Mouse (Mus musculus): ENCODE results near the gene S1pr3.

The S1pr3 gene

DNA sequence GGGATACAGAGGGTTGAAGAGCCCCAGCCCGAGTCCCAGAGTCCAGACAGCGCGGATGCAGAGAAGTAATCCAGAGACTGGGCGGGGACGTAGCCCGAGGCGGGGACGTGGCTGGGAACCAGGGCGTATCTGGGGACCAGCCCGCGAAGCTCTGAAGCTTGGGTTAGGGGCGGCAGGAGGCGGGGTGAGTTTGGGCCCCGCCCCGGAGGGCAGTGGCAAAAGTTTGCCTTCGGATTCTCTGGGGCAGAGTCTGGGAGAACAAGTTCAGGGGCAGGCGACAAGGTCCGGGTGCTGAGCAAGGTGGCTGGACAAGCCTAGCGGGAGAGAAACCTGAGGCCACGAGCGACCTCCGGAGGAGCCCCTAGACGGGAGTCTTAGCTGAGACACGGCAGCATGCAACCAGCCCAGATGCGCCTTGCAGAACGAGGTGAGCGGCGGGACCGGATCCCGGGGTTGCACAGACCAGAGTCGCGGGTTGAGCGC, at the start of gene S1pr3:
S1pr3 (plus strand) TSS at position 121 of the 483 bp plus-strand sequence.
- peak; percentile 36 to 70 for DNase-seq

DNA sequence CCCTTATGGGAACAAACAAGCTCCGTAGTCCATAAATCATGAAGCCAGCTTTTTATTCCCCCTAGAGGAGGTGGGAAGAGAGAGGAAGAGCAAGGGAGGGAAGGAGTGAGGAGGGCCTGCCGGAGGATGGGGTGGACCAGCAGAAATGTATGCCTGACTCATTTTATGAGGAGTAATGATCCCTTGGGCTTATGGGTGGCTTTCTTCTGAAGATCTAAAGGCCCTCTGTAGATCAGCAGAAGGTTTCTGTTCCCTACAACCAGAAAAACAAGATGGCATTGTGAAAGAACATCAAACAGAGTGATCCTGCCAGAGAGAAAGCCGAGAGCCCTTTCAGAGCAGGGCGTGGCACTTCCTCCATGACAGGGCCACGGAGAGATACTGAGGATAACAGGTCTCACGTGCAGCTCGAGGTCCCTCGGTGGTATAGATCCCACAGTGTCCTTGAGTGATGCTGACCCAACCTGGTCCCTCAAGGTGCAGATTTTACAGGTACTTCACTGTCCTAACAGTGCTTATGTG, 47.9 kb upstream of the S1pr3 start:
- DNase-seq, result no peak

DNA sequence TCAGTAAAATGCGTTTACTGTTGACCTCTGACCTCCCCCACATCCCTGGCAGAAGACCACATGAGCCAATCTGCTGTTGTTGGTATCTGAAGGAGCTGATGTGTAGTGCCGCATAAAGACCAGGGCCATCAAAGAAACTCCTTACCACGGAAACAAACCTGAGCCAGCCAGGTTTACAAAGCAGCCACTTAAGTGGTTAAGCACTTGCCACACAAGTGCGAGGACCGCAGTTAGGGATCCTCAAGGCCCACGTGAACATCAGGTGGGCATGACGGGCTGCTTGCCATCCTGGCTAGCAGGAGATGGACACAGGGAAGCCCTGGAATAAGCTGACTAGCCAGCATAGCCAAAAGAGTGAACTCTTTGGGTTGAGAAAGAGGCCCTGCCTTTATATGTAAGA, 45.0 kb upstream of the S1pr3 start:
- no peak for DNase-seq

DNA sequence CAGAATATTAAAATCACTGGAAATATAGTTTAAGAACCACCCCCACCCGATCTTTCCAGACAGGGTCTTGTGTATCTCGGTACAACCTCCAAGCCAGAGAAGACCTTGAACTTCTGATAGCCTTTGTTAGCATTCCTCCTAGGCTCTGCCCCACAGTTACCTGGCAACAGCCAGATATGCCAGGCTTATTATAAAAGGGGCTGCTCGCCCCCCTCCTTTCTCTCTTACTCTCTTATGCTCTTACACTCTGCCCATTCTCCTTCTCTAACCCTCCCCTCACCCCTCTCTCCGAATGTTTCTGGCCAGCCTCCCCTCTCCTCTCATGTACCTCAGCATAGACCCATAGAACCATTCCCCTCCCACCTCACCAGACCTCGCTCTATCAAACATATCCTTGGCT, 44.5 kb upstream of the S1pr3 start:
- no peak for DNase-seq

DNA sequence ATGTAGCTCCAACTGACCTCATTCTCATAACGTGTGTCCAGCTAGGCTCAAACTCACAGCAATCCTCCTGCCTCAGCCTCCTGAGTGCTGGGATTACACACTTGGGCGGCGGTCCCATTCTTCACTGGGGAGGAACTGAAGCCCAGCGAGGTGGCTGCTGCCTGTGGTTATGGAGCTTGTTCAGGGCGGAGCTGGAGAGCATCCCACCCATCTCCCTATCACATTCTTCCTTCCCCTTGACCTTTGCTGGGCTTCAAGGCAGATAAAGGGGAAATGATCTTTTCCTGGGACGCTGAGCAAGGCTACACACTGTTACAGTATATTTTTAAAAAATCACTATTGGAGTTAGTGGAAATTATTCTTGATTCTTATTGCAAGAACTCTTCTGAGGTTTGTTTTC, 43.2 kb upstream of the S1pr3 start:
- DNase-seq, result no peak

DNA sequence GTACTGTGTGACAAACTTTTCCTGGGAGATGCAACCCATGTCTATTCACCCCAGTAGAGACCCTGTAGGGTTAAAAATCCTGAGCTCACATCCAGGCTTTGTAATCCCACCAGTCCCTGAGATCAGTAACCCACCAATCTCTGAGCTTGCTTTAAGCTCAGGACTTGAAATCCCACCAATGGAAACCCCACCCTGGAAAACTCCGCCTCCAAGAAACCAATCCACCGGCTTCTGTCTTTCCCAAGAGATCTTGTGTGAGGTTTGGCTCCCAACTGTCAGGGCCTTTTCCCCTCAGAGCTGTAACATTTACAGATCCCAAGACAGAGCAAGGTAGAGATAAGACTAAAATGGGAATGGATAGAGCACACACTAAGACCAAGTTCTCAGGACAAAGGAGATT, 40.1 kb upstream of the S1pr3 start:
- no peak for DNase-seq

DNA sequence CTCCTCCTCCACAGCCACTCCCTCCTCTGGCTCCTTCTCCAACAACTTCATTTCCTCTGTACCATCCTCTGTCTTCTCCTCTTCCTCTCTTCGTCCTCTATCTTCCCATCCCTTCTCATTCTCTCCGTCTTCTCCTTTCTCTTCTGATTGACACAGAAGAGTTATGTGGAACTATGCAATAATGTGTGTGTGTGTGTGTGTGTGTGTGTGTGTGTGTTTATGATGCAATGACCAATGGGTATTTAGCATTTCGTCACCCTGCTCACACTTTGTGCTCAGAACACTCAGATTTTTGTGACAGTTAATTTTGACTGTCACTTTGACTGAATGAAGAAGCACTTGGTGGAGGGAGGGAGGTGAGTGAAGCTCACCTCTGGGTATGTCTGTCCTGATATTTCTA, 39.1 kb upstream of the S1pr3 start:
- no peak for DNase-seq

DNA sequence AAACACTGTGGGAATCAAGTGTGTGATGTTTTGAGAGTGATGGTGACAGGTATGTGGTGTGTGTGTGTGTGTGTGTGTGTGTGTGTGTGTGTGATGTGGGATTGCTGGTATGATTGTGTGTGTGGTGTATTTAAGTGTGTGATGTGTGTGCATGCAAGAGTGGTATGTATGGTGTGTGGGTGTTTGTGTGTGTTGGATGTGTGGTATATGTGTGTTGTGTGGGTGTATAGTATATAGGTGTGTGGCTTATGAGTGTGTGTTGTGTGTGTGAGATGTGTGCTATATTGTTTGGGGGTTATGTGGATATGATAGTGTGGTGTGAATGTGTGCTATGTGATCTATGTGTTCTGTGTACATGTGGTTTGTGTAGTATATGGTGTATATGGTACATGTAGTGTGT, 35.4 kb upstream of the S1pr3 start:
- no peak for DNase-seq

DNA sequence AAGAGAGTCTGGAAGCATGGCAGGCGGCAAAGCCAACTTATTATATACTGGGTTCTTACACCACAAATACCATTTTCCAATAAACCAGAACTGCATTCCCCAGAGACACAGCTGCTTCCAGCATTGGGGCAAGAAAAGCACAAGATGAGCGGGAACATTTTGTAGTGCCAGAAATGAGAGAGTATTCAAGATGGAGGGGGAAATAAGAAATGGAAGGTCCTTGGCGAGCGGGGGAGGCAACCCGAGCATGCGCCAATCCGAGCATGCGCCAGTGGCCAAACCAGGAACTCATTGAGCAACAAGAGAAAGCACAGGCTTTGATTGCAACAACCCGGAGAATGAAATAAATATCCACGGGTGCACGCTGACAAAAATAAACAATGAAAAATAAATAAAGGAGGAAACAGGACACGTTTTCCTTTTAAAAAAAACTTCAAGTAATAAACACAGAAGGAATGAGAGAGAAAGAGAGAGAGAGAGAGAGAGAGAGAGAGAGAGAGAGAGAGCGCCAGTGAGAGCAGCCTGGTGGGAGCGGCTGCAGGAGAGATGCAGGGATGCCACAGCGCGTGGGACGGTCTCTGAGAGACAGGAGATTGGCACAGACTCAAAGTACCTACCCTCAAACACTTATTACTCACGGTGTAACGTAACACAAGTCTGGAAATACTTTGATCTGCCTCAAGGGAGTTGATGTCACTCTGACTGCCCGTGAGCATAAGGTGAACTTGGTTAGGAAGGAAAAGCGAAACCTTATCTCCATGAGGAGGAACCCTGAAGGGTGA, 34.2 kb upstream of the S1pr3 start:
- peak; percentile 20 to 31 for DNase-seq

DNA sequence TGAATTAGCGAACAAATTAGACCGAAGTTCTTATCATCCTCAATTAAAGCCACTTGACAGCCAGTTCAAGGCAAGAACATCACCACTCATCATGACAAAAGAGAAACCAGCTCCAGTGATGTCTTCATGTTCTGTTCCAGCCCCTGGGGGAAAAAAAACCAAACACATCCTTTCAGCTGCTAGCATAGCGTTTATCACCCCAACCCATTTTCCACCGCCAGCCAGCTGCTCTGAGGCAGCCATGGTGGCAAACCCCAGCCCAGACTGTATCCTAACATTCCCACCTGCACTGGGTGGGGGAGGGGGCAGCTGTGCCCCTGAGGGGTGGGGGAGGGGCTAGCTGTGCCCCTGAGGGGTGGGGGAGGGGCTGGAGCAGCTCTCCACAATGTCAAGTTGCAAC, 30.3 kb upstream of the S1pr3 start:
- DNase-seq, result peak in 1 of 2 experiments; percentile 6

DNA sequence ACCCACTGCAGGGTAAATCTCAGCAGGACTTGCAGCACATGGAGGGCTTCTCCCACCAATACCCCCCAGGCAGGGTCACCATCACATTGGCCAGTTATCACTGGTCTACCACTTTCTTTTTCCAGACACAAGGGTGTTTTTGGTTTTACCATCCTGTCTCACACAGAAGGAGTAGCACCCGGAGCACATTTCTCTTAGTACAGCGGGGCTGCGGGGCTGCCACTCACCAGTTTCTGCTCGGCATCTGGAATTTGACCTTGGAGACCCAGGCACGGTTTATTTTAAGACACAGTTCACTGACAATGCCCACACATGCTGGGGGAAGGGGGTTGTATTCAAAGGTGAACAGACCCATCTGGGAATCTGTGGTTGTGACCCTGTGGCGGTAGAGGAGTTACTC, 28.8 kb upstream of the S1pr3 start:
- peak; percentile 7 to 11 for DNase-seq

DNA sequence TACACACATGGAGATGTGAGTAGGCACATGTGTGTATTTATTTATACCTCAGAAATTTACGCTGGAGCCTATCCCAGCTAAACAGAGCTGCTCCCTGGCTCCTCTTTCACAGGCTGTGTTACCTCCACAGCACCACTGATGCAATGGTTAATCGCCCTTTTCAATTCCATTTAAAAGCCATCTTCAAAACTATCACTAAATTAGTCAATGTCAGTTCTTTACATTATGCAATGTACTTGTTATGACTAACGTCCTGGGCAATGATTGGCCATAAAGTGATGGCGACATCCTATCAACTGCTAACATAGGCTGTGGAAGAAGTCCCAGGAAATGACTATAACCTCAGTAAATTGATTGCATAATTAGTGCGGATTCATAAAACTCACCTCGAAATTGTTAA, 26.9 kb upstream of the S1pr3 start:
- DNase-seq, result no peak

DNA sequence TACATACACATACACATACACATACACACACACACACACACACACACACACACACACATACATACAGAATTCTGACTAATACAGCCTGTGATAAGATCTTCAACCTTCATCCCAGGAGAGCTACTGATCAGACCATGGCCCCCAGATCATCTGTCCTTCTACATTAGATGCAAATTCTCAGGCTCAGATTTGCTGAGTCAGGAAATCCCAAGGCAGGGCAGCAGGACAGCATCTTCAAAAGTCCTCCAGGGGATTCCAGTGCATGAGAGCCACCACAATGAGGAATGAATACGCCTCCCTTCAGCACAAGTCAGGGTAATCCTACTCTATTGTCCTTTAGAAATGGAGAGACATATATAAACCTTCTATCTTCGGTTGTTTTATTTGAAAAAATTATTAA, 23.5 kb upstream of the S1pr3 start:
- DNase-seq, result no peak

DNA sequence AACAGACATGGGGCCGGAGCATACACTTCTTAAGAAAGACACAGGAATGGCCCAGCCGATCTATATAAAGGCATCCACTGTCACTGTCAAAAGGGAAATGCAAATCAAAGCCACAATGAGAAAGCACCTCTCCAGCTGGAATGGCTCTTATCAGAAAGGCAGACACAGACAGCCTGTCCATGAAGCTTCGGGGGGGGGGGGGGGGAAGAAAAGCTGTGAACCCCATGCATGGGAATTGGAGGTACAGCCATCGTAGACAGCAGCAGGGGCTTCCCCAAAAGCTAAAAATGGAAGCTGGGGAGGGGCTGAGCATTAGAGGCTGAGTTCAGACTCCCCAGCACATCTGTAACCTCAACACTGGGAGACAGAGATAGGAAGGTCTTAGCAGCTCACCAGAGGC, 20.5 kb upstream of the S1pr3 start:
- no peak for DNase-seq

DNA sequence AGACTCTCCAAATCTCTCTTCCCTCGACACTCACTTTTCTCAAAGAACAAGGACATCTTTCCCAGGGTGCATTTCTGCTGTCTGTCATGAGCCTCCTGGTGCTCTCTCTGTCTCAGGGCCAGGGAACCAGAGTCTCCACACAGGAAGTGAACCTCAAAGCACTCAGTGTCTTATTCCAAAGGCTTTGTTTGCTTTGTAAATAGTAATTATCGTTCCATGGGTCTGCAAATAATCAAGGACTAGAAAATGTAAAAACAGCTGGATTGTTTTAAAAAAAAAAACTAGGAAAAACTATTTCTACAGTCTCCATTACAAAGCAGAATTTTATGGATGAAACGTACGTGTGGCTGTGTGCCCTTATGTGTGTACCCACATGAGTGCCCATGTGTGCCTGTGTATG, 18.0 kb upstream of the S1pr3 start:
- no peak for DNase-seq

DNA sequence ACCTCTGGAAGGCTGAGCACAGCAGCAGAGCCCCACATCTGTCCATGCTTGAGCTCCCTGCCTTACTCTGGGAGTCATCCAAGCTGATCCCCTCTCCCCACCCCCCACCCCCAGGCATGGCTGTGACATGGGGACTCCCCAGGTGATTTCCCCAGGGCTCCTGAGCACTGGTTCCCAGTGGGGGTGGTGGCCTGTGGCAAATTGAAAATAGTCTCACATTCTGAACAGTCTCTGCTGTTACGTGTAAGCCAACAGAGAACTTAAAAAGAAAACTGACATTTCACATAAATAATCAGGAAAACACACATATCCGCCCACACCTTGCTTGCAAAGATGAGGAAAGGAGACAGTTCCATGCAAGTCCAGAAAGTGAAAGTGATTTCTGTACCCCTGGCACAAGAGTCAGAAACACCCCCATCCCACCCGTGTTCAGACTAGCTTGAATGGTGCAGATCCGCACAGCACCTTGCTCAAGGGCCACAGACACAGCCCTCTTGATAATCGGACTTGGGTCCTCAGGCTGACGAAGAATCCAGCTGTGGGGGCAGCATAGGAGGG, 17.0 kb upstream of the S1pr3 start:
- no peak for DNase-seq

DNA sequence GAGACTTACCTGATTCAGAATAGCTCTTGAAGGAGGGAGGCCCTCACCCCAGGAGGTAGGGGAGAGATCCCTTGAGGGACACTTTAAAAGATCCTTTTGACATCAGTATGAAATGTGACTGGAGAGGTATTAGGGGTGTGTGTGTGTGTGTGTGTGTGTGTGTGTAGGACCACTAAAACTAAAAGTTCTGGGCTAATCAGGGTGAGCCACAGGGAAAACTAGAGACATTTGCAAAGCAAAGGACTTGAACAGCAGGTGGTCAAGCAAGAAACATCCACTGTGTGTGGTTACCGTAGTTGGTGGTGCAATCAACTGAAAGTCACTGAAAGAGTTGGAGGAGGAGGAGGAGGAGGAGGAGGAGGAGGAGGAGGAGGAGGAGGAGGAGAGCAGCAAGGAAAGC, 16.2 kb upstream of the S1pr3 start:
- DNase-seq, result no peak

DNA sequence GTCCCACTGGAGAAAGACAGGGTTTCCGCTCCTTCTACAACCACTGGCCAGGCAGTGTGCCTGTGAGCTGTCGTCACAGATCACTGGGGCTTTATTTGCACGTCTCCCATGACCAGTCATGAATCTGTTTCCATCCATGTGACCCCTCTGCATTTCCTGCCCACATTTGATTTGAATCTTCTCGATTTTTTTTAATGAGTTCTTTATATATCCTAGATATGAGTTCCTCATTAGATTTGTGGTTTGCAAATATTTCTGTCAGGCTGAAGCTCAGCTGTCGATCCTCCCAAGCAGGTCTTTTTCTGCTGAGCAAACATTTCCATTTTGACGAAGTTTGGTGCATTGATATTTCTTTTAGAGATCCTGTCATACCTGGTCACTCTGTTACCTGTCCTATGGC, 10.6 kb upstream of the S1pr3 start:
- DNase-seq, result no peak

DNA sequence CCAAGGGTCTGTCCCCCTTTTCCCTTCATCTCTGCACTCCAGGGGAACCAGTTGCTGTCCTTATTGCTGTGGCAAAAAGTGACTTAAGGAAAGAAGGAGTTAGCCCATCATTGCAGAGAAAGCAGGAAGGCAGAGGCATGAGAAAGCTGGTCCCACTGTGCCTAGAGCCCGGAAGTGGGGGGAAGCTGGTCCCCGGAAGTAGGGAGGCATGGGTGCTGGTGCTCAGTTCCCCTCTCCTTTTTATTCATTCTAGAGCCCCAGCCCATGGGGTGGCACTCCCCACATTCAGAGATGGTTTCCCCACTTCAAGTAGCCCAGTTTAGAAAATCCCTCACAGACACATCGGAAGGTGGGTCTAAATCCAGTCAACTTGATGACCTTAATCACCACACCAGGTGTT, 8.9 kb upstream of the S1pr3 start:
- DNase-seq, result no peak

DNA sequence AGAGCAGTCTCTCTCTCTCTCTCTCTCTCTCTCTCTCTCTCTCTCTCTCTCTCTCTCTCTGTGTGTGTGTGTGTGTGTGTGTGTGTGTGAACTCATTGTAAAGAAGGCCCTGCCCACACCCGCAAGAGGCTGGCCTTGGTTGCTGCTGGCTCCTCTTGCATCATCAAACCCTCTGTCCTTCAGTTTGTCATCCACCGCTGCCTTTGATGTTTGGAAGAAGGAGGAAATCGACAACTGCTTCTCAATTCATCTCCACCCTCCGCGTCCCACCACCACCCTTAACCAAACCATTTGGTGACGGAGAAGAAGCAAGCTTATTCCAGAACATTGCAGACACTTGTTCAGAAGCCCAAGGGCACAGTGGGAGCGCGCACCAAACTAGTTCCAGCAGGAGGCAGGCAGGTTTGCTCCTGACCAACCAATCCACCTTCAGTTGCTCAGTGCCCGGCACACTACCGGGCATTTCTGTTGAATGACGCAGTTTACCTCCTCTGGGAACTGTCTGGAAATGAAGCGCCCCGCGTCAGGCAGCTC, 8.2 kb upstream of the S1pr3 start:
- peak; percentile 52 to 60 for DNase-seq

DNA sequence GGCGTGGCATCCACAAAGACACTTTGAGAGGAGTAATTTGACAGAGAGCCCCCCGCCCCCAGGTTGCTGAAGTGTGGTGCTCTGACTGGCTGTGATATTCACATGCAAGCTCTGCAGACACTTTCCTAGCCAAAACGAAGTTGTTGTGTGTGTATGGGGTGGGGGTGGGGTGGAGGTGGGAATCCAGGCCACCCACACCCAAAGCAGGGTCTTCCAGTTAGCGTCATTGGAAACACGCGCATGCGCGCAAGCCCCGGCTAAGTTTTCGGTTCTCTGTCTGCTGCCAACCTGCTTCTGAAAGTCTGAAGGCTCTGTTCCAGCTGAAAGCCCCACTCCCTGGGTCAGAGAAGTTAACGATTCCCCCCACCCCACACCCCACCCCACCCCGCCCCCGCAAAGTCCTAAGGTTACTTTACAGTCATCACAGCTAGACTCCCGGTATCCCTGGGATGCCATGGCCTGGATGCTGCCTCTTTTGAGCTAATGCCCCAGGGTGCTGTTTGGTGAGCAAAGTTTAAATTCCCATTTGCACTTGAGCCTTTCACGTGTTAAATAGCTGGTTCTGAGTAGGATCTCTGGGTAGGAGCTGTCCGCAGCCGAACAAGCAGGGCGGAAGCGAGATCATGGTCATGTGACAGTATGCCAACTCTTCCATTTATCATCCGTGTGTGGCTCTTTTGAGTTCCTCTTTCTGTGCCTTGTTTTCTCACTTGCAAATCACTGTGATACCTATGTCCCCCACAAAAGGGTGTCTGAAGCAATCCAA, 7.5 kb upstream of the S1pr3 start:
- peak; percentile 38 to 55 for DNase-seq

DNA sequence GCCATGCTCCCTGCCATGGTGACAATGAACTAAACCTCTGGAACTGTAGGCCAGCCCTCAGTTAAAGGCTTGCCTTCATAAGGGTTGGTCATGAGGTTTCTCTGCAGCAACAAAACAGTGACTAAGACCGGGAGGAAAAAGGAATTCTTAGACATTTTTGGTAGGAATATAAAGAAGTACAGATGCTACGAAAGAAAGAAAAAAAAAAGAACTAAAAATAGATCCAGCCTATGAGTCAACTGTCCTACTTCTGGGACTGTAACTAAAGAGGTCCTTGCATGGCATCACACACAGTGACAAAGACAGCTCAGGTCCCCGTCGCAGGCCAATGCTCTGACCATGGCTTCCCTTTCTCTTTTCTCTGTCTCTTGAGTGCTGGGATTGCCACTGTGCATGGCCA, 3.9 kb upstream of the S1pr3 start:
- no peak for DNase-seq

DNA sequence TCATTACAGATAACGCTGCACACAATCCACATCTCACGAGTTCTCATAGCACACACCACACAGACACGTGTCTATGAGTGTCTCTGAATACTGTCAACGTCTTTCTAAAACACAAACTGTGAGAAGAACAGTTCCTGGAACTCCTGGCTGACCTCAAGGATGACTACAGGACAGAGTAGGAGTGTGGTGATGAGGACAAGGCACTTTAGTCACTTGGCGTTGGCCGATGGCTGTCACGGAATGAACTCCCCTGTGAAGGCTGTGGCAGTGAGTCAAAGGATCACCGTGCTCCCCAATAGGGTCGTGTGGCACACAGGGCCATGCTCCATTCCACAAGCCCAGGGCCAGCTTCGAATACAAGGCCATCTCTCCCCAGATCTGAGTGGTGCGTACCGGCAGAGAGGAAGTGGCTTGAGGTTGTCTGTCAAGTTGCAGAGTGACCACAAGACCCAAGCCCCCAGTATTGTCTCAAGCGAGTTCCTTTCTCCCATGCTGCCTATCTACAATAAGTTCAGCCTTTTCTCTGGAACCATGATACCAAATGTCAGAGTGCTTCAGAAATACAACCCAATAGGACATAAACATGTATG, 2.6 kb upstream of the S1pr3 start:
- DNase-seq, result no peak
